Mouse (Mus musculus) MEL (cell line): ENCODE results near the gene Yif1a. TPM values are rescaled to one million over a fixed set of nuclear protein-coding genes. Genes with fewer than 3 reads are reported as not detected.

ENCODE experiments used
- DNase-seq: peaks from one replicate; pipeline ENCODE4 v3.0.0; 2011; ENCODE audit warnings: low read depth, low spot score
- H3K27ac ChIP-seq: 2 replicates; pipeline ENCODE4 v1.5.1; 2012; ENCODE audit warnings: low read depth, mild to moderate bottlenecking, control low read depth, low read length, moderate library complexity; ENCODE audit not compliant: control insufficient read depth
- H3K27me3 ChIP-seq, 2 experiments: fragments of 150-350 bp in 1 of 2; sonication (generic) in 1 of 2; 2 replicates each; pipeline ENCODE4 v1.6.1; 2012; ENCODE audit warnings: low read length in 2 of 2, mild to moderate bottlenecking in 2 of 2, improper control_type of control experiment in 1 of 2, moderate library complexity in 1 of 2; ENCODE audit not compliant: insufficient read depth in 2 of 2, control insufficient read depth in 1 of 2
- H3K36me3 ChIP-seq, 2 experiments: 2 replicates each; pipeline ENCODE4 v1.6.1; 2012 to 2014; ENCODE audit warnings: low read length in 2 of 2, improper control_type of control experiment in 1 of 2, inconsistent platforms in 1 of 2, mild to moderate bottlenecking in 1 of 2; ENCODE audit not compliant: insufficient read depth in 2 of 2, control insufficient read depth in 1 of 2
- H3K4me1 ChIP-seq, 2 experiments: fragments of 150-350 bp in 1 of 2; sonication (generic) in 1 of 2; 2 replicates each; pipeline ENCODE4 v1.6.1; 2012; ENCODE audit warnings: low read length in 2 of 2, improper control_type of control experiment in 1 of 2, mild to moderate bottlenecking in 1 of 2; ENCODE audit not compliant: insufficient read depth in 2 of 2, control insufficient read depth in 1 of 2
- H3K4me3 ChIP-seq, 2 experiments: fragments of 150-350 bp in 1 of 2; sonication (generic) in 1 of 2; 2 replicates each; pipeline ENCODE4 v1.5.1; 2012; ENCODE audit warnings: low read depth in 2 of 2, low read length in 2 of 2, mild to moderate bottlenecking in 2 of 2, moderate library complexity in 2 of 2, control low read depth in 1 of 2, improper control_type of control experiment in 1 of 2; ENCODE audit not compliant: control insufficient read depth in 1 of 2, insufficient read depth in 1 of 2
- H3K79me2 ChIP-seq: 2 replicates; pipeline ENCODE4 v1.6.1; 2012; ENCODE audit warnings: mild to moderate bottlenecking, low read length, moderate library complexity; ENCODE audit not compliant: control insufficient read depth, poor library complexity, insufficient read depth
- H3K9ac ChIP-seq: 2 replicates; pipeline ENCODE4 v1.6.1; 2012; ENCODE audit warnings: low read depth, mild to moderate bottlenecking, control low read depth, low read length, moderate library complexity; ENCODE audit not compliant: control insufficient read depth, poor library complexity, severe bottlenecking
- H3K9me3 ChIP-seq: fragments of 150-350 bp; sonication (generic); replicated peaks from 2 replicates; pipeline ENCODE4 v1.6.1; 2012; ENCODE audit warnings: mild to moderate bottlenecking, low read length, improper control_type of control experiment, moderate library complexity; ENCODE audit not compliant: insufficient read depth
- CHD1 ChIP-seq: IDR thresholded peaks from 2 replicates; pipeline ENCODE4 v1.6.1; 2012; ENCODE audit warnings: low read depth, mild to moderate bottlenecking, inconsistent platforms, low read length, improper control_type of control experiment
- CHD2 ChIP-seq: IDR thresholded peaks from 2 replicates; pipeline ENCODE4 v1.6.1; 2011; ENCODE audit warnings: low read length, improper control_type of control experiment
- CTCF ChIP-seq, 3 experiments: IDR thresholded peaks in 2 of 3; conservative IDR thresholded peaks in 1 of 3; 2 replicates each; pipeline ENCODE4 v1.5.1; 2011 to 2012; ENCODE audit warnings: low read length in 3 of 3, low read depth in 2 of 3, mild to moderate bottlenecking in 2 of 3, improper control_type of control experiment in 1 of 3, inconsistent platforms in 1 of 3, mixed read lengths in 1 of 3, moderate library complexity in 1 of 3; ENCODE audit not compliant: control insufficient read depth in 1 of 3, insufficient read depth in 1 of 3, poor library complexity in 1 of 3, severe bottlenecking in 1 of 3
- EP300 ChIP-seq, 2 experiments: IDR thresholded peaks; 2 replicates each; pipeline ENCODE4 v1.6.1; 2011; ENCODE audit warnings: improper control_type of control experiment in 2 of 2, low read length in 2 of 2, low read depth in 1 of 2, mild to moderate bottlenecking in 1 of 2
- ETS1 ChIP-seq: IDR thresholded peaks from 2 replicates; pipeline ENCODE4 v1.6.1; 2012; ENCODE audit warnings: low read depth, mild to moderate bottlenecking, inconsistent platforms, low read length, improper control_type of control experiment, moderate library complexity
- GATA1 ChIP-seq: IDR thresholded peaks from 2 replicates; pipeline ENCODE4 v1.6.1; 2011; ENCODE audit warnings: low read depth, low read length, improper control_type of control experiment
- HCFC1 ChIP-seq: IDR thresholded peaks from 2 replicates; pipeline ENCODE4 v1.6.1; 2012; ENCODE audit warnings: low read depth, mild to moderate bottlenecking, inconsistent platforms, low read length, improper control_type of control experiment, moderate library complexity
- JUND ChIP-seq: IDR thresholded peaks from 2 replicates; pipeline ENCODE4 v1.6.1; 2011; ENCODE audit warnings: low read depth, mild to moderate bottlenecking, improper control_type of control experiment, low read length
- KAT2A ChIP-seq: conservative IDR thresholded peaks from 2 replicates; pipeline ENCODE4 v1.6.1; 2012; ENCODE audit warnings: low read depth, low read length, improper control_type of control experiment, inconsistent platforms
- MAX ChIP-seq: IDR thresholded peaks from 2 replicates; pipeline ENCODE4 v1.6.1; 2011; ENCODE audit warnings: low read length, improper control_type of control experiment
- MEF2A ChIP-seq: IDR thresholded peaks from 2 replicates; pipeline ENCODE4 v1.6.1; 2014; ENCODE audit warnings: low read depth, mild to moderate bottlenecking, inconsistent platforms, low read length, improper control_type of control experiment; ENCODE audit not compliant: poor library complexity, insufficient replicate concordance, severe bottlenecking; ENCODE audit errors: extremely low read depth
- MYC ChIP-seq: IDR thresholded peaks from 2 replicates; pipeline ENCODE4 v1.6.1; 2011; ENCODE audit warnings: low read depth, mild to moderate bottlenecking, low read length, improper control_type of control experiment, moderate library complexity
- NELFE ChIP-seq: IDR thresholded peaks from 2 replicates; pipeline ENCODE4 v1.6.1; 2011; ENCODE audit warnings: low read depth, low read length, improper control_type of control experiment
- POLR2A ChIP-seq, 2 experiments: IDR thresholded peaks; 2 replicates each; pipeline ENCODE4 v1.6.1; 2011 to 2012; ENCODE audit warnings: low read length in 2 of 2, mild to moderate bottlenecking in 2 of 2, control low read depth in 1 of 2, improper control_type of control experiment in 1 of 2, low read depth in 1 of 2, moderate library complexity in 1 of 2; ENCODE audit not compliant: control insufficient read depth in 1 of 2, insufficient read depth in 1 of 2, poor library complexity in 1 of 2
- TAL1 ChIP-seq: IDR thresholded peaks from 2 replicates; pipeline ENCODE4 v1.6.1; 2012; ENCODE audit warnings: mild to moderate bottlenecking, inconsistent platforms, low read length, moderate library complexity, mixed read lengths
- TCF12 ChIP-seq: IDR thresholded peaks from 2 replicates; pipeline ENCODE4 v1.6.1; 2014; ENCODE audit warnings: low read depth, mild to moderate bottlenecking, inconsistent platforms, low read length, improper control_type of control experiment, moderate library complexity
- USF2 ChIP-seq, 2 experiments: IDR thresholded peaks; 2 replicates each; pipeline ENCODE4 v1.6.1; 2011 to 2012; ENCODE audit warnings: improper control_type of control experiment in 2 of 2, low read length in 2 of 2, borderline replicate concordance in 1 of 2, inconsistent platforms in 1 of 2, low read depth in 1 of 2, mild to moderate bottlenecking in 1 of 2; ENCODE audit not compliant: insufficient read depth in 1 of 2
- ZC3H11A ChIP-seq: IDR thresholded peaks from 2 replicates; pipeline ENCODE4 v1.6.1; 2012; ENCODE audit warnings: low read depth, mild to moderate bottlenecking, inconsistent platforms, low read length, improper control_type of control experiment
- ZMIZ1 ChIP-seq: IDR thresholded peaks from 2 replicates; pipeline ENCODE4 v1.6.1; 2012; ENCODE audit warnings: low read depth, mild to moderate bottlenecking, inconsistent platforms, low read length, improper control_type of control experiment, moderate library complexity
- polyA plus RNA-seq, 2 experiments: library from polyadenylated mRNA; stranded (reverse) in 1 of 2; unstranded in 1 of 2; fragments of >175 nt in 1 of 2; fragments of >200 nt in 1 of 2; gene quantifications; 2 replicates each; pipeline versions ENCODE4 v1.2.1 to v1.2.4; 2012; ENCODE audit warnings: low replicate concordance in 2 of 2, low read depth in 1 of 2; ENCODE audit not compliant: insufficient read length in 2 of 2, insufficient read depth in 1 of 2, missing spikeins in 1 of 2
- total RNA-seq: library from RNA; depleted of rRNA; stranded (reverse); fragments of 300-350 nt; gene quantifications from 2 replicates; pipeline ENCODE4 v1.2.3, GENCODE M21; 2012

Gene Yif1a
- total and polyA plus RNA-seq, 3 experiments = 54.0 to 64.3 TPM; not detected in 1

DNA sequence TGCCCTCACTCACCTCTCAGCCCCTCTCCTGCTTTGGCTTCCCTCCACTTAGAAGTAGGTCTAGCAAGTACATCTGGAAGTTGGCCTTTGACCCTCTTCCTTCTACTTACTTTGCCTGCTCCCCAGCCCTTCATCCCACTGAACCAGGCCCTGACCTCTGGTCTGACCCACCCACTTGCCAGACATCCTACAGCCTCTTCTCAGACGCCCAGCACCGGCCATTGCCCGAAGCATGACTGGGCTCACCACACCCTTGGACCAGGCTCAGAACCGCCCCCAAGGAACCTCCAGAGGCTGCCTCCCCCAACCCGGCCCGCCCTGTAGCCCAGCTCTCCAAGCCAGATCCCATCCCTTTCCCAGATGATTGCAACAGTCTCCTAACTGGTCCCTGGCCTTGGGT, 25.9 kb upstream of the Yif1a start:
- no peak overlapping the region for H3K27ac ChIP-seq
- H3K4me3 ChIP-seq = no peak overlapping the region
- H3K79me2 ChIP-seq = no peaks in the 10 kb centered on the region
- DNase-seq = no peak
- H3K9me3 ChIP-seq = no peaks in the 10 kb centered on the region
- no peaks in the 10 kb centered on the region for H3K27me3 ChIP-seq
- H3K4me1 ChIP-seq = peaks cover 0 to 37% of the 10 kb centered on the region in 2 experiments; a peak in 3 of 4 replicates
- TF ChIP-seq MEF2A (no peak), ZC3H11A (no peak), JUND (no peak), ETS1 (no peak), EP300 (IDR thresholded peaks at IDR 0.05; ENCODE audit: low read depth in 1 of 2, low read length in 2 of 2) (no peak), CHD1 (no peak), NELFE (no peak), POLR2A (IDR thresholded peaks at IDR 0.05; ENCODE audit: control insufficient read depth in 1 of 2, insufficient read depth in 1 of 2, low read depth in 1 of 2, low read length in 2 of 2, poor library complexity in 1 of 2) (no peak), TCF12 (no peak), CHD2 (no peak), MYC (no peak), CTCF (IDR thresholded peaks at IDR 0.05 in 2 of 3, conservative IDR thresholded peaks at IDR 0.05 in 1 of 3; ENCODE audit: control insufficient read depth in 1 of 3, insufficient read depth in 1 of 3, low read depth in 2 of 3, low read length in 3 of 3, poor library complexity in 1 of 3, severe bottlenecking in 1 of 3) (no peak), USF2 (IDR thresholded peaks at IDR 0.05; ENCODE audit: borderline replicate concordance in 1 of 2, insufficient read depth in 1 of 2, low read depth in 1 of 2, low read length in 2 of 2) (no peak), GATA1 (no peak), MAX (no peak)
- H3K36me3 ChIP-seq = peaks cover 0 to 15% of the 10 kb centered on the region in 2 experiments; a peak in 1 of 4 replicates
- H3K9ac ChIP-seq = no peak overlapping the region

DNA sequence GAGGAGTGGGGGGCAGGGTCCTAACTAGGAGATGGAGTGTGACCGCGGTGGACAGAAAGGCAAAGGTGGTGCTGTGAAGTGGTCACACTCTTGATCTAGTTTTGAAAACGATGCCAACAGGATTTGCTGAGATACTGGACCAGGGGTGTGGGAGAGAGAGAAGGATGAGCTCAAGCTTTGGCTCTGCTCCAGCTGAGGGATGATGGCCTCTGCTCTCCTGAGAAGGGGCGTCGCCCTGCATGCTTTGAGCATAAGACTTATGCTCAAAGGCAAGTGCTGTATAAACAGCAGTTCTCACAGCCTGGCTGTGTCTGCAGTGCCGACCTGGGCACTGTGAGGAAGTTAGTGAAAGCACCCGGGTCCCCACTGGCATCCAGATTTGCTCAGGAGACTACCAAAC, 23.2 kb upstream of the Yif1a start:
- Histone ChIP-seq H3K9me3 (no peaks in the 10 kb centered on the region), H3K79me2 (no peaks in the 10 kb centered on the region; the same call in 1 of the 2 replicates), H3K9ac (no peak overlapping the region), H3K27ac (no peak overlapping the region), H3K4me1 (peaks cover 0 to 31% of the 10 kb centered on the region in 2 experiments; a peak in 3 of 4 replicates), H3K4me3 (no peak overlapping the region), H3K36me3 (peaks cover 0 to 10% of the 10 kb centered on the region in 2 experiments; a peak in 1 of 4 replicates), H3K27me3 (no peaks in the 10 kb centered on the region)
- TF ChIP-seq TAL1 (no peak), HCFC1 (no peak), MEF2A (no peak), KAT2A (no peak), ZMIZ1 (no peak), CHD1 (no peak)
- peak; percentile 66 for DNase-seq
